Mouse (Mus musculus) left cerebral cortex, postnatal 10 days (tissue): ENCODE results near the gene Fam240a. TPM values are rescaled to one million over a fixed set of nuclear protein-coding genes. Genes with fewer than 3 reads are reported as not detected.

ENCODE experiments used
- DNase-seq, 2 experiments: peaks; one replicate each; pipeline ENCODE4 v3.0.0; 2021 to 2022; ENCODE audit warnings: low spot score in 2 of 2, mixed read lengths in 1 of 2; ENCODE audit errors: extremely low spot score in 1 of 2
- intact Hi-C: fragments of 180-260 bp; cut with DNase I; formaldehyde crosslinking; loops from one replicate; pipeline ENCODE4 v1.15.1; 2025
- total RNA-seq, 2 experiments: library from RNA; stranded (reverse); gene quantifications; 2 replicates each; pipeline ENCODE4 v1.2.3; 2021

The Fam240a gene
- not detected for total RNA-seq

- intact Hi-C loops, result no loop called here
- DNase-seq, result no peak
These were observed at the start of gene Fam240a for GRCm38 (mm10) chr9:110916786-110917185. TSS of gene Fam240a (minus strand) at chr9:110916861.

DNA sequence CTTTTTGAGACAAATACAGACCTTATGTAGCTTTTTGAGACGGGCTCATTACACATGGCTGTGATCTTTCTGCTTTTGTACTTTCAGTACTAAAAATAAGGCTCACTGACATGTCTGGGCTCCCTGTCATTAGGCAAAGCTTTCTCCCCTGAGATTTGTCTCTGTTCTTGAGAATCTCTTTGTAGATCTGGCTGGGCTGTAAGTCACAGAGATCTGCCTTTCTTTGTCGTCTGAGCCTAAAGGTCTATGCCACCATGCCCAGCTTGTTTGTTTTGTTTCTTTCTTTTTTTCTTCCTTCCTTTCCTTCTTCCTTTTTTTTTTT lies 49.2 kb upstream of the Fam240a start:
- peak in 1 of 2 experiments; percentile 0 for DNase-seq
- intact Hi-C loops, result no loop called here

GRCm38 (mm10) chr9:110965062-110965909 lies 48.6 kb upstream of the Fam240a start:
- peak in 1 of 2 experiments; percentile 30 for DNase-seq

DNA sequence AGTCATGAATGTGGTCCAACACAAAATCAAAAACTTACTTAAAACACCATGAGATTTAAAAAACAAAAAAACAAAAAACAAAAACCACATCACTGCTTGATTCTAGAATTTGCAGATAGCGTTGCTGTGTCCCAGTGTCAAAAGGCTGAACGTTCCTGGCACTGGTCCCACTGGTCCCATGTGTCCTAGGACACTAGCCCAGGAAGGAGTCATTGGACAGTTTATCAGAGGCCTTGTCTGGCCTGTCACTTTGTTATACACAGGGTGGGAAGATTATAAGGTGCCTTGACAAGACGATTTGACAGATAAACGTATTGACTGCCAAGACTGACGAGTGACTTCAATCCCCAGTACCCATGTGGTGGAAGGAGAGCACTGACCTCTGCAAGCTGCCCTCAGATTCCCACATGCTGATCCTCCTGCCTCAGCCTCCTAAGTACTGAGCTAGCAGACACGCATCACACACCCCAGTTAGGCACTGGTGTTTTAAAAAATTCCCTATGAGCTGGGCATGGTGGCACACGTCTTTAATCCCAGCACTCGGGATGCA lies 47.0 kb upstream of the Fam240a start:
- intact Hi-C loops, result no loop called here
- DNase-seq, result peak in 1 of 2 experiments; percentile 11

More at GRCm38 (mm10) chr9:110965062-110965909, 48.6 kb upstream of the Fam240a start:
- intact Hi-C loops, result no loop called here

- intact Hi-C loops, result no loop called here
- DNase-seq, result peak in 1 of 2 experiments; percentile 3
These were observed 44.7 kb upstream of the Fam240a start for GRCm38 (mm10) chr9:110961386-110961785.

GRCm38 (mm10) chr9:110960230-110961149 lies 43.8 kb upstream of the Fam240a start:
- intact Hi-C loops, result no loop called here
- peak in 1 of 2 experiments; percentile 8 for DNase-seq

DNA sequence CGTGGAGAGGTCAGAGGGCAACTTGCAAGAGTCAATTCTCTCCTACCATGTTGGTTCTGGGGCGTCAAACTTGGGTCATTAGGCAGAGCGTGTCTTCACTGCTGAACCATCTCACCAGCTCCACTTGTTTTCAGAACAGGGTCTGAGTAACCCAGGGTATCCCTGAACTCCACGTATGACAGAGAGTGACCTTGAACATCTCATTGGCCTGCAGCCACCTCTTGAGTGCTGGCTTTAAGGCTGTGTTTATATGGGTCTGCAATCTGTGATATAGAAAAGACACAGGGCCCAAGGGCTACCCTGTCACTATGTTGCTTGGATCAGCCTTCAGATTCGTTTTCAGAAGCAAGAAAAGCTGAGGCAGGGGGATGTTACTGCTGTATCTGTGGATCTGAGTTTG lies 43.0 kb upstream of the Fam240a start:
- DNase-seq, result peak in 1 of 2 experiments; percentile 5
- intact Hi-C loops, result no loop called here

DNA sequence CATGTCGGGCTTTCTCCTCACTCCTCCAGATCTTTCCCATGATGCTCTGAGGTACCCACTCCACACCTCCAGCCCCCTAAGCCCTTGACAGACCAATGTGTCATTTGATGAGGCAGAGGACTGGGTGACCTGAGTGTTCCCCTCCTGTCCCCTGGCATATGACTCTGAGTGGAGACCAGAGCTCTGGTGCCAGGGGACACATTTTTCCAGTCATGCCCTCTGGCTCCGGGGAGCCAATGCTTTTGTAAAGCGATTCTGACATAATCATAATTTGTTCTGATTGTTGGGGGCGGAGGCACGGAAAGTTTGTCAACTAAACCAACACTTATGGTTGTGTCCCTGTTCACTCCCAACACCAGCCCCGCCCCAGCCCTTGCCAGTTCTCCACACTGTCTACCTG lies 39.3 kb upstream of the Fam240a start:
- intact Hi-C loops, result no loop called here
- no peak for DNase-seq

- DNase-seq, result peak in 1 of 2 experiments; percentile 5
- intact Hi-C loops, result no loop called here
These were observed 38.2 kb upstream of the Fam240a start for GRCm38 (mm10) chr9:110954681-110955445.

GRCm38 (mm10) chr9:110953550-110954461 lies 37.1 kb upstream of the Fam240a start:
- peak; percentile 63 to 82 for DNase-seq
- intact Hi-C loops, result no loop called here

DNA sequence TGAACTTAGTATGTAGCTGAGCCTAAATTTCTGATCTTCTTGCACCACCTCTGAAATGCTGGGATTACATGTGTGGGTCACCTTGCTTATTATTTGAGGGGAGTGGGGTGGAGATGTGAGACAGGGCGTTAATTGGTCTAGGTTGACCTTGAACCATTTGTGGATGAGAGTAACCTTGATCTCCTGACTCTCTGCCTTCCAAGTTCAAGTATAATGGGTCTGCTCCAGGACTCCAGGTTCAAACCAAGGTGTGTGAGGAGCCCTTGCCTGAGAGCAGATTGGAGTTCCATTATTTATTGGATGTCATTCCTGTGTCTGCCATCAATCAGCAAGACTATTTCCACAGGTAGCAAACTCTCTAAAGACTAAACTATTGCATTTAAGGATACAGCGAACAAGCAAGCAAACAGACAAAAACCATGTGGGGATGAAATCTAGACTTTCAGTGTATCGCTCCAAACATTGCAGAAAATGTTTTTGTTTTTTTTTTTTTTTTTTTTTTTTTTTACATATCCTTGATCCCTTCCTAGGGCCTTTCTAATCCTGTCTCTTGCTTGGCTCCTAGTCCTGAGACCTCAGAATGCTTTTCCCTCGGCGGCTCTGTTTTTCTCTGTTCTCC lies 36.4 kb upstream of the Fam240a start:
- no peak for DNase-seq

GRCm38 (mm10) chr9:110952398-110952797 lies 35.7 kb upstream of the Fam240a start:
- no peak for DNase-seq
- intact Hi-C loops, result no loop called here

More for the DNA sequence above, 36.4 kb upstream of the Fam240a start:
- intact Hi-C loops, result no loop called here

GRCm38 (mm10) chr9:110951866-110952265 lies 35.2 kb upstream of the Fam240a start:
- DNase-seq, result no peak
- intact Hi-C loops, result no loop called here

GRCm38 (mm10) chr9:110951397-110951796 lies 34.7 kb upstream of the Fam240a start, which contains the start of gene Lrrc2:
TSS of gene Lrrc2 (plus strand) at chr9:110951545.
- no peak for DNase-seq
- intact Hi-C loops, result no loop called here

DNA sequence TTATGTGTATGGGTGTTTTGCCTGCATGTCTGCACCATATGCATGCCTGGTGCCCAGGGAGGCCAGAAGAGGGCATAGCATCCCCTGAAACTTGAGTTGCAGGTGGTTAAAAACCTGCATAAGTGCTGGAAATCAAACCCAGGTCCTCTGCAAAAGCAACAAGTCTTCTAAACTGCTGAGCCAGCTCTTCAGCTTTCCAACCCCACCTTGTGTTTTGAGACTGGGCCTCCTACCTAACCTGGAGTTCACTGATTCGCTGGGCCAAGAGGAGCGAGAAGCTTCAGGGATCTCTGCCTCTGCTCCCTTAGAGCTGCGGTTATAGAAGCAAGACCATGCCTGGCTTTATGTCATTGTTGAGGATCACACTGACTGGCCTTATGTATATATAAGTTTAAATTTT lies 33.4 kb upstream of the Fam240a start:
- intact Hi-C loops, result no loop called here
- DNase-seq, result no peak

DNA sequence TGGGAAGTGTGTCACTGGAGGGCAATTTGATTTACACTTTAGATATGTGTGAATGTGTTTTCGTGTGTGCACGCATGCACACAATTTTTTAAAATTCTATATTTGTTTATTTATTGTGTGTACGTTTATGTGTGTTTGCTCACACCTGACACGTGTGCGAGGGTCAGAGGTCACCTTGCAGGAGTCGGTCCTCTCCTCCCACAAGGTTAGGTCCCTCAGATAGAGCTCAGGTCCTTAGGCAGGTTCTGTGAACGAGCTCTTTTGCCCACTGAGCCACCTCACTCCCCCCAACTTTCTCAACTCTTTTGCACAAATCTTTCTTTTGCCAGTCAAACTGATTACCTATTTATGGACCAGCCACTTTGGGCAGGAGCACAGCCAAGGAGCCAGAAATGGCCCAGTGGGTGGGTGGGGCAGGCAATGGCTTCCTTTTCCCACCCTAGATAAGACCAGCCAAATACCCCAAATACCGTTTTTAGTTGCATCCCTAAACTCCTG lies 32.2 kb upstream of the Fam240a start:
- intact Hi-C loops, result loop anchor here (10.0 kb wide), 1 partner anchor 224 kb away; no protein-coding TSS in a partner anchor
- peak in 1 of 2 experiments; percentile 17 for DNase-seq

DNA sequence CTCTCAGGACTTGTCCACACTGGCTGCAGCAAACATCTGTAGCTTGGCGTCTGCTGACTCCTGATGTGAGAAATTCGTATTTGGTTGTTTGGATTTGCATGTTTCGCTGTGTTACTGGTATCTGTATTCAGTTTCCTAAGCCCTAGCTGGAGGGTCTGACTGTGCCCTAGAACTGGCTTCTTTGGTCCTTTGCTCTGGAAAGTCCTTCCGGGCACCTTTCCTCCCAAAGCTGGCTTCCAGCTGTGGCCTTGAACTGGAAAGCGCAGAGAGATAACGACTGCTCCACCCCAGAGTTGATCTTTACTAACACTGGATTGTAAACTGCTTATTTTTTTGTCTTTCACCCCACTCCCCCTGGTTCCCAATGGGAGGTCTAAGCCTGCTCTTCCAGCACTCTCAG lies 31.2 kb upstream of the Fam240a start:
- DNase-seq, result peak in 1 of 2 experiments; percentile 1
- intact Hi-C loops, result loop anchor here (10.0 kb wide), 1 partner anchor 223 kb away; no protein-coding TSS in a partner anchor
